Mouse (Mus musculus): ENCODE results near the gene Fgf18.

Fgf18 gene

GRCm38 (mm10) chr11:33115796-33116195 is 31.4 kb downstream of the Fgf18 start:
- no peak for DNase-seq (ENCODE audit: low spot score)

GRCm38 (mm10) chr11:33112407-33112806 is 34.8 kb downstream of the Fgf18 start:
- no peak for DNase-seq (ENCODE audit: low spot score)

DNA sequence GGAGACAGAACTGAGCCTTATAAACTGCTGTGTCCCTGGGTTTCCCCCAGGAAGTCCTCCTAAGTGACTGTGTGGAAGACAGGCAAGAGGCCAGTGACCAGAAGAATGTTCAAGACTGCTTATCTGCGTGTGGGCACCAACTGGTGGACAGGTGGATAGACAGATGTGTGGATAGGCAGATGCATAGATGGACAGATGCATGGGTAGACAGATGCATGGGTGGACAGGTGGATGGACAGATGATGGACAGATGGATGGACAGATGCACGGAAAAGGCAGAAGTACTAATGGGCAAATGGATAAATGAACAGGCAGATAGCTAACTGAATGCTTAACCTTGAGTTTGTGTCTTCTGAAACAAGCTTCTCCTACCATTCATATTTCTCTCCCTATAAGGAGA is 37.1 kb downstream of the Fgf18 start:
- no peak for DNase-seq (ENCODE audit: low spot score)

DNA sequence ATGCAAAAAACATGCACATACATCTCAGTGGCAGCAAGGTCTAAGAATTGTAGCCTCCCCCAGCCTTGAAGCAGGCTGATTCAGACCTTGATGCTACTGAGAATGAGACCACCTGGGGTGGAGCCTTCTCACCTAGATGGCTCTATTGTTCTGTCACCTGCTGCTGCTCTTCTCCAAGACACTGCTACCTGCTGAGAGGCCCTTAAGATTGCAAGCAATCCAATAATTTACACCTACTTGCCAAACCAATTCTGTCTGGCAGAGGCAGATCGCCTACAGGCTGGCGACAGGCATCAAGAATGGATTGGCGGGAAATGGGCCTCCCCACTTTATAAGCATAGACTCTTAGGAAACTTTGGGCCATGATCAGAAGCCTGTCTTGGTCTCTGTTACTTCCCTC is 39.7 kb downstream of the Fgf18 start:
- DNase-seq (ENCODE audit: low spot score): no peak

GRCm38 (mm10) chr11:33104911-33105316 is 42.3 kb downstream of the Fgf18 start:
- DNase-seq (ENCODE audit: low spot score): no peak

- DNase-seq (ENCODE audit: low spot score): no peak
Measured at GRCm38 (mm10) chr11:33103291-33103943, 43.8 kb downstream of the Fgf18 start.

DNA sequence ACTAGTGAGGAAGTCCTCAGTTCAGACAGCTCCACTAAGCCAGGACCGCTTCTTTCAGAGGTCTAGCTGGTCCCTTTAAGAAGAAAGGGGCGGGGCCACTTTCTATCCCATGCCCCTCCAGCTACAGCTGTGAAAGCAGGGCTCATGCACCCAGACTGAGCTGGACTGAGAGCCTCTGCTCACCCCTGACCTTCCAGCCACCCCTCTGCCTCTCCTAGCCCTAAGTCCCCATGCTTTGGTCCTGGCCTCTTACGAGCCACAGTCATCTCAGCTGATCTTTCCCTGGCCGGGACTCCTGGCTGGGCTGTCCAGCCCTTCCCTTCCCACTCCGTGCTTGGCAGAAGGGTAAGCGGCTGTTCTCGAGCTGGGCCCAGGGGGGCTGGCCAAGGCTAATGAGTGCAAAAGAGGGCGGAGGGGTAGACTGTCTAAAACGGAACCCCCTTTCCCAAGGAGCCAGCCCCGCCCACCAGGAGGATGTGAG is 47.1 kb downstream of the Fgf18 start:
- no peak for DNase-seq (ENCODE audit: low spot score)

- DNase-seq (ENCODE audit: low spot score): no peak
Measured at GRCm38 (mm10) chr11:33099425-33099824, 47.8 kb downstream of the Fgf18 start.

GRCm38 (mm10) chr11:33098446-33098845 is 48.8 kb downstream of the Fgf18 start:
- no peak for DNase-seq (ENCODE audit: low spot score)

DNA sequence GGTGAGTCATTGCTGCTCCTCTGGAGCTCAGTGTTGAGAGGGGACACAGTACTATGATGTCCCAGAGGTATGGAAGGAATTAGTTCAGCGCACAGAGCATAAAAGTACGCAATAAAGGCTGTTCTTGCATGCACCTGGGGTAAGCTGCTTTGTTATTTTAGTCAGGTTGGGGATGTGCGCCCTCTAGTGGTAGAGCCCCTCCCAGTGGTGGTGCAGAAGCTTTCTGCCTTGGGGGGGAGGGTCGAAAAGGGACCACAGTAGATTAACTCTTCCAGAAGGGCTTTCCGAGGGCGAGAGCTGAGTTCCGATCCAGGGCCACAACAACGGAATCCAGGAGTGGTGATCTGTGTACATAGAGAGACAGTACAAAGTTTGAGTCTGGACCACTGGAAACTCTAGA is 49.3 kb downstream of the Fgf18 start:
- peak; percentile 44 for DNase-seq (ENCODE audit: low spot score)

- no peak for DNase-seq (ENCODE audit: low spot score)
Measured at GRCm38 (mm10) chr11:33089856-33090255, 57.3 kb downstream of the Fgf18 start.

GRCm38 (mm10) chr11:33088181-33088580 is 59.0 kb downstream of the Fgf18 start:
- no peak for DNase-seq (ENCODE audit: low spot score)

DNA sequence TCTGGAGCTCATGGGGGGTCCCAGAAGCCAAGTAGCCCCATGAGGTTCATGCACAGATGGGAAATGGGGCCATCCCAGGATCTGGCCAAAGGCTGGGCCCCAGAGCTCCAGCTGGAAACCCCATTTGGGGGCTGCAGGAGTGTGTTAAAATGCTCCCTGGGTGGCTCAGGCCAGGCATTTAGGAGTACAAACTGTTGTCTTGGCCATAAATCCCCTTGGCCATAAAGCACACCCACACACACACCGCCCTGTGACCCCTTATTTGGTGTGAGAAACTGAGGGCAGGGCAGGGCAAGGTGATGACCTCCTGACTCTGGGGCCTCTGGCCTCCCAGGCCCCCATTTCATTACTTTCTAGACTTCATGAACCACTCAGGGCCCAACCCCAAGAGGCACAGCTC is 61.2 kb downstream of the Fgf18 start:
- no peak for DNase-seq (ENCODE audit: low spot score)

DNA sequence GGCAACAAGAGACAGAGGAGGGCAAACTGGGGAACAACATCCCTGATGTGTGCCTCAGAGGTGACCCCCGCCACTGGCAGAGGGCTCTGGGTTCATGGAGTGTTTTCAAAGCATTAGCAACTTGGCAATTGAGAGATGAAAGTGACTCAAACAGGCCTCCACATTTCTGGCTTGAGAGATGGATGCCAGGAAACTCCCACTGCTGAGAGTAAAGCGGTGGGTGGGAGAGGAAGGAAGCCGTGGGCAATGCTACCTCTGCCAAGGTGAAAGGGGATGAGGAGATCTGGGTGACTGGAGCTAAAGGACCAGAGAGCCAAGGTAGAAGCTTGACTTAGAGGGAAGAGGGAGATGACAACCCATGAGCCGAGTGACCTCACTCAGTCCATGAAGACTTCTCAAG is 61.7 kb downstream of the Fgf18 start:
- no peak for DNase-seq (ENCODE audit: low spot score)

- no peak for DNase-seq (ENCODE audit: low spot score)
Measured at GRCm38 (mm10) chr11:33085054-33085453, 62.1 kb downstream of the Fgf18 start.

GRCm38 (mm10) chr11:33084041-33084440 is 63.2 kb downstream of the Fgf18 start:
- no peak for DNase-seq (ENCODE audit: low spot score)

DNA sequence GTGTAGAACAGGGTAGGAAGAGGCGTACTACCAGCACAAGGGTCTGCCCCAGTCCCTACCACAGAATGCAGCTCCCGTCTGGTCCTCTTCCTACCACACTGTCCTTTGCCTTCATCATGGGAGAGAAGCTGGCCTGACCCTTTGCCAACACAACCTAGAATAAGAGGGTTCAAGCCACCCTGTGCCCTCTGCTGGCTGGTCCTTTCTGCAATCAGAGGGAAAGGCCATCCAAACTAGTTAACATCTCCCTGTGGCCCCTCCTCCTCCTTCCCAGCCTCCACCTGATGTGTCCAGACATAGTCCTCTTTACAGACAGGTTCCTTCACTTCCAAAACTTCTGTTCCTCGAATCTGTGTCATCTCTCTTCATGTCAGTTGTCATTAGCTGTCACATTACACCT is 66.0 kb downstream of the Fgf18 start:
- no peak for DNase-seq (ENCODE audit: low spot score)

DNA sequence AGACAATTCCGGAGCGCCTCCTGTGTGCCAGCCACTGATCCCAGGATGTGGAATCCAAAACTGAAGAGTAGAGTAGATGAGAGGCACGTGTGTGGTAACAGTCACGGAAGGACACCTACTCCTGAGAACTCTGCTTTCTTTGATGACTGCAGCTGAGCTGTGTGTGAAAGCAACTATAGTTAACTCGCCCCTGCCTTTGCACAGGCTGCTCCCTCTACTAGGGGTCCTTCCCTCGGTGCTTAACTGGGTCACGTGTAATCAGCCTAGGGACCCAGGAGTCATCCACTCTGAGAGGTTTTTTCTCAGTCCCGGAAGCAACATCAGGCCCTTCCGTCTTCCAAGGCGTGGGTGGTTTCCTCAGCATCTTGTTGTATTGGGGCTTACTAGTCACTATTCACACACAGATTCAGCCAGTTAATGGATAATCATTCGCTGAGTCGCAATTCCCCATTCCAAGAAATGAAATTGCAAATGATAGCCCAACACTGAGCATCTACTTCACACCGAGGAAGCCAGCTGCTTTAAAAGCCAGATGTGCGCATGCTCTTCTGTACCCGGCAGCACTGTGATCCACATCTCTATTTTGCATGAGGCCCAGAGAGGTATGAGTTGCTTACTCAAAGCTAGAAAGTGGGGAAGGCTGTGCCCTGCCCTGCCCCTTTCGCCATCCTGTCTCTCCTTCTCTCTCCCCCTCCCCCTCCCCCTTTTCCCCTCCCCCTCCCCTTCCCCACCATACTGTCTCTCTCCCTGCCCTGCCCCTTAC is 67.0 kb downstream of the Fgf18 start:
- DNase-seq (ENCODE audit: low spot score): no peak

DNA sequence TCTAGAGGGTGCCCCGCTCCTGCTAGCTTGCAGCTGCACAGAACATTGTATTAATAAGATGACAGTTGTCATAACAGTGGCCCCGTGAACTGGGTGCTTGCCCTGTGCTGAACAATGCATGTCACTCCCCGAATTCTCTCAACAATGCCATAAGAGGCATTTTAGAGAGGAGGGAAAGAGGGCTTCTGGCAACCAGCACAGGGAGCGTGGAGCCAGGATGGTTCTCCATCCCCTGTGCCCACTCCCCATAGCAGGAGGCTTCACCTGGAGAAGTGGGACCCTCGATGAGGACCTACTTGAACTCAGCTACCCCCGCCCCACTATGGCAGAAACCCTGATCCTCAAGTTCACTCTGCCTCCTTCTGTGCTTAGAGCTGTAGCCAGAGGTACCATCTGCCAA is 67.8 kb downstream of the Fgf18 start:
- DNase-seq (ENCODE audit: low spot score): no peak

GRCm38 (mm10) chr11:33078036-33078435 is 69.2 kb downstream of the Fgf18 start:
- no peak for DNase-seq (ENCODE audit: low spot score)

- peak; percentile 18 for DNase-seq (ENCODE audit: low spot score)
Measured at GRCm38 (mm10) chr11:33075293-33075692, 71.9 kb downstream of the Fgf18 start.

DNA sequence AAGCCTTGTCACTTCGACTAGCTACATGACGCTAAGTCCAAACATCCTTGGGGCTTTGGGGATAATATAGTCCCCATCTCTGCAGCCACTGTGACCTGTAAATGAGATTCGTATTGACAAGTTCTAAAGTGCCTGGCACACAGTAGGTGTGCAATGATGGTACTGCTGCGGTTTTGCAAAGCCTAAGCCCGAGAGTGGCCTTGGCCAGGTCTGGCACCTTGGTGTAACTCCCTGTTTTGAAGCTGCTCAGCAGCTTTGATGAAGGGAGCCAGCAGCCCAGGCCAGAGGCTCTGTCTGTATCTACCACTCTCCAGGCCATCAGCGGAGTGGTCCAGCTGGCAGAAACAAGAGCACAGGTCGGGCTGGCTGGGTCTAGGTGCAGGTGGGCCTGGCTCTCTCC is 72.7 kb downstream of the Fgf18 start:
- DNase-seq (ENCODE audit: low spot score): no peak

DNA sequence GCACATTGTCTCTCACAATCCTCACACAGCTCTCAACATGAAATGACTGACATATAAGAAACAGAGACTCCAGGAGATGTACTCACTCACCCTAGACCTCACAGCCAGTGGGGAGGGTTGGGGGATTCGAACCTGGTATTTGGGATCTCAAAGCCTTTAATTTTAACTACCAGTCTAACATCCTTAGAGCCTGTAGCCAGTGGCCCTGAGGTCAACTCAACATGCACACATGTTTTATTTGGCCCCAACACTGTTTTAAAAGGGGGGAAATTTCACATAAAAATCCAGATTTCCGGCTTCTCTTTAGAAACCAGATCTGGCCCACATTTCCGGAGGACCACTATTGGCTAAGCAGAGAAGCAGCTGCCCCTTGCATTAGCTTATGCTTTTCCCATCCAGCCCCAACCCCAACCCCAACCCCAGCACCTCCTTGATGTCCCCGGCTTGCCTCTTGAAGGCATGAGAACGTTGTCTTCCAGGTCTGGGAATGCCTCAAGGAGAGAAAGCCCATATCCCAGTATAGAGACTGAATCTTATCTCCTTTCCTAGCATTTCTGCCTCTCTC is 75.8 kb downstream of the Fgf18 start:
- no peak for DNase-seq (ENCODE audit: low spot score)

Data from ovary, postnatal 14 days (tissue).